Mouse (Mus musculus) E14TG2a.4 (cell line): ENCODE results near the gene Tmem184a.

Experiments used
- H3K27me3 ChIP-seq: 2 replicates; pipeline ENCODE4 v1.6.1; 2014; ENCODE audit warnings: low read length, control low read depth; ENCODE audit not compliant: insufficient read depth
- H3K36me3 ChIP-seq: 2 replicates; pipeline ENCODE4 v1.6.1; 2014; ENCODE audit warnings: low read length, control low read depth; ENCODE audit not compliant: insufficient read depth
- H3K4me1 ChIP-seq: replicated peaks from 2 replicates; pipeline ENCODE4 v1.6.1; 2014; ENCODE audit warnings: low read depth, low read length, control low read depth
- H3K4me3 ChIP-seq: replicated peaks from 2 replicates; pipeline ENCODE4 v1.5.1; 2014; ENCODE audit warnings: mild to moderate bottlenecking, low read length
- H3K9me3 ChIP-seq: 2 replicates; pipeline ENCODE4 v1.6.1; 2014; ENCODE audit warnings: low read length, control low read depth
- CTCF ChIP-seq: conservative IDR thresholded peaks from 2 replicates; pipeline ENCODE4 v1.5.1; 2014; ENCODE audit warnings: low read length
- NANOG ChIP-seq: IDR thresholded peaks from 2 replicates; pipeline ENCODE4 v1.6.1; 2014; ENCODE audit warnings: borderline replicate concordance, low read length, mixed read lengths
- POU5F1 ChIP-seq: IDR thresholded peaks from 2 replicates; pipeline ENCODE4 v1.6.1; 2014; ENCODE audit warnings: low read length, borderline replicate concordance

Gene Tmem184a

GRCm38 (mm10) chr5:139830734-139831133, 11.0 kb upstream of the Tmem184a start:
- no peaks in the 10 kb centered on the region for H3K27me3 ChIP-seq
- H3K36me3 ChIP-seq, result peaks cover 2% of the 10 kb centered on the region; the same call in 1 of the 2 replicates
- no peak for TF ChIP-seq POU5F1
- TF ChIP-seq NANOG, result no peak
- TF ChIP-seq CTCF, result no peak
- peaks cover 13% of the 10 kb centered on the region for H3K4me1 ChIP-seq
- no peaks in the 10 kb centered on the region for H3K9me3 ChIP-seq
- peak overlapping the region; percentile 29; the same call in 1 of the 2 replicates for H3K4me3 ChIP-seq

- Histone ChIP-seq H3K9me3 (no peaks in the 10 kb centered on the region), H3K36me3 (peaks cover 14% of the 10 kb centered on the region), H3K27me3 (no peaks in the 10 kb centered on the region), H3K4me3 (no peak overlapping the region), H3K4me1 (peaks cover 25% of the 10 kb centered on the region)
- no peak for TF ChIP-seq CTCF
- TF ChIP-seq POU5F1, result no peak
- no peak for TF ChIP-seq NANOG
These were observed 9.7 kb upstream of the Tmem184a start for GRCm38 (mm10) chr5:139829384-139829783.

GRCm38 (mm10) chr5:139827593-139827992, 7.9 kb upstream of the Tmem184a start:
- Histone ChIP-seq H3K4me1 (peaks cover 40% of the 10 kb centered on the region), H3K27me3 (no peaks in the 10 kb centered on the region), H3K4me3 (no peak overlapping the region), H3K9me3 (no peaks in the 10 kb centered on the region), H3K36me3 (peaks cover 31% of the 10 kb centered on the region)
- TF ChIP-seq CTCF (peak; percentile 81), POU5F1 (no peak), NANOG (no peak)

DNA sequence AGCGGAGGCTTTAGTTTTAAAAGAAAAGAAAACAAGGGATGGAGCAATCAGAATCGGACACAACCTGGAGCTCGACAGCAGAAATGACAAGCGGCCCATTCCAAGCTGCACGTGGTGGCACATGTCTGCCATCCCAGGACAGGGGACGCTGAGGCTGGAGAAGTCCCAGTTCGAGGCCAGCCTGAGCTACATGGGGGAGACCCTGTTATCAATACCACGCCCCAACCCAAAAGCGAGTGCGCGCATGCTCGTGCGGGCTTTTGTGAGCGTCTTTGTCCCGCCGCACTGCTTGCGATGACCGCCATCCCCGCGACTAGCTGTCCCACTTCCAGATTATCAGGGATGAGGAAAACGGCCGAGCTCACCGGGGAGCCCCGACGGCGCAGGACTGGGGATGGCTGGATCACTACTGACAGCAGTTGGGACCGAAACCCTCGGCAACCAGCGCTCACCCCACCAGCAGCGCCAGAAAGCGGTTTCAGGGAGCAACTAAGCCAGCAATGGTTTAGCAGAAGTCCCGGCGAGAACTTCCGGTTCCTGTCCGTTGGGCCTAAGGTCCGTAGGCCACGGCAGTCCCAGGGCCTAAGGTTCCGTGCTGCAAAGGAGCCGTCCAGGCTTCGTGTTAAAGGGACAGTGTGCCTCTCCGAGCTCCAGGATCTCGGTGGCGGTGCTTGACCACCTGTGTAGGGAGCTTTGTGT, 6.8 kb upstream of the Tmem184a start, which contains the start of the genes Gm26938 and Psmg3:
Gene Gm26938 (minus strand): TSS at position 51 of the 699 bp plus-strand sequence.
Gene Psmg3 (minus strand): TSS at position 529 of the 699 bp plus-strand sequence.
- Histone ChIP-seq H3K4me1 (peaks cover 50% of the 10 kb centered on the region), H3K27me3 (no peaks in the 10 kb centered on the region)

DNA sequence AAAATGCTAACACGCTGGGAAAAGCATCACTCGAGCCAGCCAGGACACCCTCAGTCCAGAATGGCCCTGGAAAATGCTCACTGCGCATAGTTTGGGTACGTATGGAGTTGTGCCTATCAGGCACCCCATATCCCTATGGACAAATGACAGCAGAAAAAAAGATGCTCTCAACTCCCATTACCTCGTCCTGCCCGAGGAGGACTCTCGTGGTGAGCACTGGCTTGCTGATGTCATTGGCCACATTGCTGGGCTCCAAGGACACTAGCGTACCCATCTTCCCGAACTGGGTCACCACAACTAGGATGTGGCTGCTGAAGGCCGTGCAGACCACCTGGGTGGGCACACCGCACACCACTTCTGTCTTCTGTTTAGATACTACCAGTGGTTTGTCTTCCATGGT, 6.2 kb upstream of the Tmem184a start:
- Histone ChIP-seq H3K4me1 (peaks cover 51% of the 10 kb centered on the region), H3K9me3 (no peaks in the 10 kb centered on the region), H3K36me3 (peaks cover 48% of the 10 kb centered on the region), H3K4me3 (peak overlapping the region; percentile 96), H3K27me3 (no peaks in the 10 kb centered on the region)
- TF ChIP-seq CTCF (no peak), POU5F1 (no peak), NANOG (no peak)

More for the DNA sequence above, 6.8 kb upstream of the Tmem184a start, which contains the start of the genes Gm26938 and Psmg3:
- Histone ChIP-seq H3K9me3 (no peaks in the 10 kb centered on the region), H3K4me3 (peak within 1 kb of the TSS; percentile 96), H3K36me3 (peaks cover 42% of the 10 kb centered on the region)
- TF ChIP-seq NANOG (no peak), POU5F1 (no peak)

GRCm38 (mm10) chr5:139824531-139824930, 4.8 kb upstream of the Tmem184a start:
- peaks cover 58% of the 10 kb centered on the region for H3K36me3 ChIP-seq
- no peaks in the 10 kb centered on the region for H3K9me3 ChIP-seq
- H3K4me3 ChIP-seq, result peak overlapping the region; percentile 20; the same call in 1 of the 2 replicates
- no peaks in the 10 kb centered on the region for H3K27me3 ChIP-seq
- H3K4me1 ChIP-seq, result peaks cover 46% of the 10 kb centered on the region
- no peak for TF ChIP-seq POU5F1
- TF ChIP-seq NANOG, result no peak
- no peak for TF ChIP-seq CTCF

DNA sequence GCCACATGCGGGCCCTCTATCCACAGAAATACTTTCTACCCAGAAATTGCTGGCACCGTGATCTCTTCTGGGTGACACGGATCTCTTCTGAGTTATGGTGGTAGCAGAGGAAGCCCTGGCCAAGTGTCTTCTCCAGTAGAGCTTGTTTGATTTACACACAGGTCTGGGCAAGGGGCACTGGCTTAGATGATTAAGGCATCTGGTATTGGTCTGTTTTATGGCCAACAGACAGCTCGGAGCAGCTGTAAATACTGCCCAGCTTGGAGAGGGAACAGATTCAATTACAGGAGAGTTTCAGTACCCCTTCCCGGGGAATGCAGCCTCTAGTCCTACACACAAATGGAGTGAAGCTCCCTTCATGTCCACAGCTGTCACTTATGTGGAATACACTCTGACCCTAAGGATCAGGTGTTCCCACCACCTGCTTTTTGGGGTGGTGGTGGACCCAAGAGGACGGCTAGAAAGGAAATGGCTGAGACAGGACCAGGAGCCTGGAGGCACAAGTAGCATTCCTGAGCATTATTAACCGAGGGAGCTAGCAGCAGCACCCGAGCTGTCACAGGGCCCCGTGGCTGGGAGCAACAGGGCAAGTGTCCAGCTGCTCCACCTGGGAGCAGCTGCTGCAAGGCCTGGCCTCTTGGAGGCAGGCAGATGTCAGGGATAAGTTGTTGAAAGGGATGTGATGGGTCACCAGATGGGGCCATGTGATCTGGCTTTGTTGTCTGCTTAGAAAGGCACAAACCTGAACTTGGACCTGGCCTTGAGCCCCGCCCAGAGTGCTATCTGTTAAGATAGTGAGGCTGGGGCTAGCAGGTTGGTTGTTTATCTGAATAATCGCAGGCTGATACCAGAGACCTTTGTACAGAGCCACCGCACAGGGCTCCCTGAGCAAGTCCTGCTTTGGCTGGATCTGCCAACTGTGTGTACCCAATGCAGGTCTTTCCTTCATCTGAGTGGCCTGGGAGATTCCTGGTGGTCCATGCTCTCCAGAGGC, 2.0 kb upstream of the Tmem184a start:
- H3K36me3 ChIP-seq, result peaks cover 59% of the 10 kb centered on the region
- H3K27me3 ChIP-seq, result no peaks in the 10 kb centered on the region
- H3K4me1 ChIP-seq, result peaks cover 46% of the 10 kb centered on the region
- no peak overlapping the region for H3K4me3 ChIP-seq
- no peak for TF ChIP-seq CTCF
- no peak for TF ChIP-seq POU5F1
- no peak for TF ChIP-seq NANOG
- H3K9me3 ChIP-seq, result no peaks in the 10 kb centered on the region

GRCm38 (mm10) chr5:139818801-139819200, 916 bp downstream of the Tmem184a start:
- no peak overlapping the region for H3K4me3 ChIP-seq
- H3K27me3 ChIP-seq, result 0 out of 2 replicates have a peak, but pooled peaks cover 2% of the 10 kb centered on the region
- peak; percentile 82 for TF ChIP-seq CTCF
- no peak for TF ChIP-seq NANOG
- no peak for TF ChIP-seq POU5F1
- peaks cover 34% of the 10 kb centered on the region for H3K4me1 ChIP-seq
- peaks cover 40% of the 10 kb centered on the region for H3K36me3 ChIP-seq
- H3K9me3 ChIP-seq, result no peaks in the 10 kb centered on the region

GRCm38 (mm10) chr5:139818056-139818455, 1.7 kb downstream of the Tmem184a start:
- Histone ChIP-seq H3K4me1 (peaks cover 35% of the 10 kb centered on the region), H3K27me3 (peaks cover 6% of the 10 kb centered on the region), H3K9me3 (no peaks in the 10 kb centered on the region), H3K36me3 (peaks cover 33% of the 10 kb centered on the region), H3K4me3 (no peak overlapping the region)
- TF ChIP-seq CTCF (no peak), POU5F1 (no peak)
